Mouse (Mus musculus): ENCODE measurements around the gene Aamp. TPM values are rescaled to one million over a fixed set of nuclear protein-coding genes. Genes with fewer than 3 reads are reported as not detected.

Aamp gene
- polyA plus RNA-seq, 1 experiment, result 201 TPM

DNA sequence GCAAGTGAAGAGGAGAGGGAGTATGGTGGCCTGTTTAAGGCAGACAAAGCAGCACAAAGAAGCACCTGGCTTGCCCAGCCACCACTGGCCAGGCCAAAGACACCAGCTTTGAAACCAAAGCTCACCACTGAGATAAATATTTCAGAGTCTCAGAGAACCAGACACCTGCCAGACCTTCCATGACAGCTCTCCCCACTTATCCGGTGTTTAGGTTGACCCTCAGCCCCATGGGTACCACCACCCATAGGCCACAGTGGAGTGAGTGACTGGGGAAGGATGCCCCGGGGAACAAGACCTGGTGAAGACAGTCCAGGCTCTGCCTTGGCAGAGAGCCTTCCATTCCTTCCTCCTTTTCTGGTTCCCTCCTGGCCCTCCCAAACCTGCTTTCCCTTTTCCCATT lies 18.3 kb upstream of the Aamp start:
- H3K36me3 ChIP-seq (ENCODE audit: control insufficient read depth, insufficient read depth, low read length), result no peaks in the 10 kb centered on the region
- no peak overlapping the region for H3K27ac ChIP-seq (ENCODE audit: control insufficient read depth, insufficient read depth, low read length)
- TF ChIP-seq CTCF (IDR thresholded peaks at IDR 0.05; ENCODE audit: borderline replicate concordance, control insufficient read depth, extremely low read depth, insufficient read depth, low read length, poor library complexity), result no peak
- TF ChIP-seq POLR2A (IDR thresholded peaks at IDR 0.05; ENCODE audit: control insufficient read depth, extremely low read depth, insufficient read depth, low read length, poor library complexity), result no peak
- H3K4me3 ChIP-seq (ENCODE audit: control insufficient read depth, insufficient read depth, low read length), result no peak overlapping the region
- 83% methylated on average over 2 of the region's 2 CpGs for WGBS
- H3K4me1 ChIP-seq (replicated peaks; ENCODE audit: control insufficient read depth, insufficient read depth, low read length), result peaks cover 15% of the 10 kb centered on the region
- no peaks in the 10 kb centered on the region; the same call in 1 of the 2 replicates for H3K27me3 ChIP-seq (ENCODE audit: control insufficient read depth, insufficient read depth, low read length)
- no peak for DNase-seq

GRCm38 (mm10) chr1:74302229-74302628 lies 17.7 kb upstream of the Aamp start:
- Histone ChIP-seq H3K36me3 (ENCODE audit: control insufficient read depth, insufficient read depth, low read length) (no peaks in the 10 kb centered on the region), H3K4me1 (replicated peaks; ENCODE audit: control insufficient read depth, insufficient read depth, low read length) (peaks cover 13% of the 10 kb centered on the region), H3K27me3 (ENCODE audit: control insufficient read depth, insufficient read depth, low read length) (no peaks in the 10 kb centered on the region; the same call in 1 of the 2 replicates), H3K27ac (ENCODE audit: control insufficient read depth, insufficient read depth, low read length) (no peak overlapping the region), H3K4me3 (ENCODE audit: control insufficient read depth, insufficient read depth, low read length) (no peak overlapping the region)
- DNase-seq, result no peak
- WGBS, result 93% methylated on average over 7 of the region's 7 CpGs
- no peak for TF ChIP-seq POLR2A (IDR thresholded peaks at IDR 0.05; ENCODE audit: control insufficient read depth, extremely low read depth, insufficient read depth, low read length, poor library complexity)
- no peak for TF ChIP-seq CTCF (IDR thresholded peaks at IDR 0.05; ENCODE audit: borderline replicate concordance, control insufficient read depth, extremely low read depth, insufficient read depth, low read length, poor library complexity)

DNA sequence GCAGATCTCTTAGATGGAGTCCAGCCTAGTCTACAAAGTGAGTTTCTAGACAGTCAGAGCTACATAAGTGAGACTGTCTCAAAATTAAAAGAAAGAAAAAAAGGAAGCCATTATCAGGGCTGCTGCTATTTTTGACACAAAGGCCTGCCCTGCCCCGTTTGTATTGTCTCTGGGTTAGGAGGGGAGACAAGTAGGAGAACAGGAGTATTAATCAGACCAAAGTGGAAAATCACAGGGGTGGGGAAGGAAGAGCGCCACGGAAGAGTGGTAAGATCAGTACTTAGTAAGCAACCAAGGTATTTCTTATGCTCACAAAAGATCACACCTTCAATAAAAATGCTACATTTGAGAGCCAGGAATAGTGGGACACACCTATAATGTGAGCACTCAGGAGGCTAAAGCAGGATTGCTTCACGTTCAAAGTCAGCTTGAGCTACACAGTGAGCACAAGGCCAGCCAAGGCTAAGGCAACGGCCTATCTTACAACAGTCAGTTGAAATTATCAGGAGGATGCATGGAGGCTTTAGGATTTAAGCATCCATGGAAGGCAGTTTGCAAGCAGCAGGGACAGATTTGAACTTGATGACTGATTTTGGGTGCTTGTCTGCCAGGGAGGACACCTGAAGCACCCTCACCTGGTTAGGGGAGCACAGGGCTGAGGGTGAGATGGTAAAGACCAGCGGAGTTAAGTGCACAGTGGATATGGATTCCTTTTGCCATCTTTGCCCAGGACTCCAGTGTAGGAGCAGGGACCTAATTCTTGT lies 16.0 kb upstream of the Aamp start:
- no peak for DNase-seq
- Histone ChIP-seq H3K4me1 (replicated peaks; ENCODE audit: control insufficient read depth, insufficient read depth, low read length) (peaks cover 17% of the 10 kb centered on the region), H3K27ac (ENCODE audit: control insufficient read depth, insufficient read depth, low read length) (no peak overlapping the region), H3K27me3 (ENCODE audit: control insufficient read depth, insufficient read depth, low read length) (no peaks in the 10 kb centered on the region; the same call in 1 of the 2 replicates), H3K36me3 (ENCODE audit: control insufficient read depth, insufficient read depth, low read length) (no peaks in the 10 kb centered on the region), H3K4me3 (ENCODE audit: control insufficient read depth, insufficient read depth, low read length) (no peak overlapping the region)
- WGBS, result 84% methylated on average over 6 of the region's 6 CpGs
- no peak for TF ChIP-seq CTCF (IDR thresholded peaks at IDR 0.05; ENCODE audit: borderline replicate concordance, control insufficient read depth, extremely low read depth, insufficient read depth, low read length, poor library complexity)
- no peak for TF ChIP-seq POLR2A (IDR thresholded peaks at IDR 0.05; ENCODE audit: control insufficient read depth, extremely low read depth, insufficient read depth, low read length, poor library complexity)

DNA sequence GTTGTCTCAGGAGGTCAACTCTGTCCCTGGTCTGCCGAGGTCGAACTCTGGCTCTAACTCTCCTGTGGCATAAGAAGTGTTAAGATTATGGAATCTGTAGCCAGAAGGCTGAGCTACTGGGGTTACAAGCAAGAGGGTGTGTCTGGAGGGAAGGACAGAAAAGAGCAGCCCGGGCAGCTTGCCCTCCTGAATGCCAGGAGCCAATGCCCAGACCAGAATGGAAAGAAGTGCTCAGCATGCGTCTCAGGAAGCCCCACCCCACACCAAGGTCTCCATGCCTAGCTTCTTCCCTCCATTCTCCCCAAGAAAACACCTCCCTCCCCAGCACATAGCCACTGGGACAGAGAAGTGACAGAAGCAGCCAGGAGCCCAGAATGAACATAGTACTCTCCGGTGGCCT lies 14.5 kb upstream of the Aamp start:
- no peak for TF ChIP-seq CTCF (IDR thresholded peaks at IDR 0.05; ENCODE audit: borderline replicate concordance, control insufficient read depth, extremely low read depth, insufficient read depth, low read length, poor library complexity)
- TF ChIP-seq POLR2A (IDR thresholded peaks at IDR 0.05; ENCODE audit: control insufficient read depth, extremely low read depth, insufficient read depth, low read length, poor library complexity), result no peak
- WGBS, result 88% methylated on average over 5 of the region's 5 CpGs
- peaks cover 15% of the 10 kb centered on the region for H3K4me1 ChIP-seq (replicated peaks; ENCODE audit: control insufficient read depth, insufficient read depth, low read length)
- H3K36me3 ChIP-seq (ENCODE audit: control insufficient read depth, insufficient read depth, low read length), result no peaks in the 10 kb centered on the region
- H3K27ac ChIP-seq (ENCODE audit: control insufficient read depth, insufficient read depth, low read length), result no peak overlapping the region
- H3K27me3 ChIP-seq (ENCODE audit: control insufficient read depth, insufficient read depth, low read length), result no peaks in the 10 kb centered on the region; the same call in 1 of the 2 replicates
- no peak overlapping the region for H3K4me3 ChIP-seq (ENCODE audit: control insufficient read depth, insufficient read depth, low read length)
- DNase-seq, result no peak

- H3K27ac ChIP-seq (ENCODE audit: control insufficient read depth, insufficient read depth, low read length), result no peak overlapping the region
- 95% methylated on average over 5 of the region's 5 CpGs for WGBS
- H3K4me3 ChIP-seq (ENCODE audit: control insufficient read depth, insufficient read depth, low read length), result no peak overlapping the region
These were observed 13.7 kb upstream of the Aamp start for GRCm38 (mm10) chr1:74298157-74298750.

DNA sequence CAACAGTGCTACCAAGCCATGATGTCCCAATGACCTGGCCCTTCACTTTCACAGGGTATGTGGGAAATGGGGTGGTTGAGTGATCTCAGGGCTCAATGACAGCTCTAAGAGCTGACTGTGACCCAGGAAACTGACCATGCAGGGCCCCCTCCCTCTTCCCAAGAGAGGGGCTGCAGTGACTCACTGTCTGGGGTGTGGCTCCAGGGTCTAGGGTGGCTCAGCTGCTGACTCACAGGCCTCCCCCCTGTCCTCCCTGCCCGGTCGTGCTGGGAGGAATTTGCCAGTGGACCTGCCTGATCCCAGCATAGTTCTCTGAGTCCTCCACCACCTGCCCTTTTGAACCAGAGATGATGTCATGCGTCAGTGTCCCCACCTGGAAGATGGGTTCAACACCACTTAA lies 12.7 kb upstream of the Aamp start:
- no peak overlapping the region for H3K4me3 ChIP-seq (ENCODE audit: control insufficient read depth, insufficient read depth, low read length)
- no peaks in the 10 kb centered on the region for H3K27me3 ChIP-seq (ENCODE audit: control insufficient read depth, insufficient read depth, low read length)
- no peak for TF ChIP-seq CTCF (IDR thresholded peaks at IDR 0.05; ENCODE audit: borderline replicate concordance, control insufficient read depth, extremely low read depth, insufficient read depth, low read length, poor library complexity)
- TF ChIP-seq POLR2A (IDR thresholded peaks at IDR 0.05; ENCODE audit: control insufficient read depth, extremely low read depth, insufficient read depth, low read length, poor library complexity), result no peak
- DNase-seq, result no peak
- 0 out of 2 replicates have a peak, but pooled peaks cover 8% of the 10 kb centered on the region for H3K4me1 ChIP-seq (replicated peaks; ENCODE audit: control insufficient read depth, insufficient read depth, low read length)
- H3K36me3 ChIP-seq (ENCODE audit: control insufficient read depth, insufficient read depth, low read length), result no peaks in the 10 kb centered on the region
- 93% methylated on average over 3 of the region's 3 CpGs for WGBS
- H3K27ac ChIP-seq (ENCODE audit: control insufficient read depth, insufficient read depth, low read length), result no peak overlapping the region

More at GRCm38 (mm10) chr1:74298157-74298750, 13.7 kb upstream of the Aamp start:
- no peaks in the 10 kb centered on the region for H3K27me3 ChIP-seq (ENCODE audit: control insufficient read depth, insufficient read depth, low read length)
- TF ChIP-seq CTCF (IDR thresholded peaks at IDR 0.05; ENCODE audit: borderline replicate concordance, control insufficient read depth, extremely low read depth, insufficient read depth, low read length, poor library complexity), result no peak
- TF ChIP-seq POLR2A (IDR thresholded peaks at IDR 0.05; ENCODE audit: control insufficient read depth, extremely low read depth, insufficient read depth, low read length, poor library complexity), result no peak
- DNase-seq, result no peak
- no peaks in the 10 kb centered on the region for H3K36me3 ChIP-seq (ENCODE audit: control insufficient read depth, insufficient read depth, low read length)
- 0 out of 2 replicates have a peak, but pooled peaks cover 8% of the 10 kb centered on the region for H3K4me1 ChIP-seq (replicated peaks; ENCODE audit: control insufficient read depth, insufficient read depth, low read length)

Measured in thymus, adult 2 months (tissue).